Mouse (Mus musculus) bone marrow, adult 2 months (tissue): ENCODE results near the gene Plxnb1.

Experiments
- CTCF ChIP-seq: fragments of 200-500 bp; IDR thresholded peaks from 2 replicates; pipeline ENCODE4 v1.5.1; 2011; ENCODE audit warnings: low read length, control low read depth; ENCODE audit not compliant: control insufficient read depth, insufficient read depth
- POLR2A ChIP-seq: fragments of 200-500 bp; IDR thresholded peaks from 2 replicates; pipeline ENCODE4 v1.6.1; 2011; ENCODE audit warnings: low read depth, mild to moderate bottlenecking, control low read depth, low read length, borderline replicate concordance; ENCODE audit not compliant: control insufficient read depth

DNA sequence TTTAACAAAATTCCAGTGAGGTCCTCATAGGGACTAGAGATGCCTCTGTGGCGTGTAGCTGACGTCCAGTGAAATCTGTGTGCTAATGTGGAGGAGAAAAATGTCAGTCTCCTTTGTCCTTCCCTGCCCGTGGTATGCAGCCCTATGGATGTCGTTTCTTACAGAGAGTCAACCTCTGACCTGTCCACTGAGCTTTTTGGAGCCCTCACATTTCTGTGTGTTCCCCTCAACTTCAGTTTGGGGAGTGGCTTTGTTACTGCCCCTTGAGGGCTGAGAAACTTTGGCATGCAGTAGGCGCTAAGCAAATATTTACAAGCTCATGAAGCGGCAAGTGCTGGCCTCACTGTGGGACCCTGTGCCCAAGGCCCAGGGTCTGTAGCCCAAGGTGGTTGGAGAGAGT lies 2.1 kb downstream of the Plxnb1 start:
- TF ChIP-seq CTCF: no peak
- no peak for TF ChIP-seq POLR2A
